Mouse (Mus musculus): Measurements from ENCODE around the gene Fbxo34. TPM values are rescaled to one million over a fixed set of nuclear protein-coding genes. Genes with fewer than 3 reads are reported as not detected.

Gene Fbxo34
- polyA plus RNA-seq, 1 experiment from 2014 or later, result 22.9 TPM

DNA sequence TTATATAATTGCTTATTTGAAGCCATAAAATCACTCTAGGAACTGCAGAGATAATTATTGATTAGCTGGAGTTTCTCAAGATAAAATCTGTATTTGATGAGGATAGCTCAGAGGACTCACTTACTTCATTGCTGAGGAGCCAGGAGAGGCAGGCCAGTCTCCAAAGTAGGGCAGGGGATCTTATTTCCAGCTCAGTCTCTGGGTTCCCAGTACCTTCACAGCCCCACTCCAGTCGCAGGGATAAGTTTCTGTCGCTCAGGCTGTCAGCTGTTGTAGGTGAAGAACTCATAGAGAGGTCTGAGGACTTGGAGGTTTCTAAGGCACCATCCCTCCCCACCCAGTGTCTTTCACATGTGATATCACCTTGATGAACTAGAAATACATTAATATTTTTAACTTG lies 27.5 kb downstream of the Fbxo34 start:
- H3K9ac ChIP-seq (ENCODE audit: low read length), result no peak overlapping the region
- no peaks in the 10 kb centered on the region for H3K36me3 ChIP-seq (ENCODE audit: control insufficient read depth, insufficient read depth, low read length)
- no peak overlapping the region for H3K4me2 ChIP-seq (ENCODE audit: low read depth, low read length, severe bottlenecking)
- H3K27ac ChIP-seq (ENCODE audit: low read depth, low read length), result no peak overlapping the region
- no peak for DNase-seq (ENCODE audit: low spot score)
- no peak overlapping the region for H3K4me3 ChIP-seq (ENCODE audit: low read depth, low read length)
- no peak for ATAC-seq (replicated peaks; ENCODE audit: low FRiP score)
- 78% methylated on average over 2 of the region's 2 CpGs for WGBS
- no peaks in the 10 kb centered on the region for H3K27me3 ChIP-seq (ENCODE audit: control insufficient read depth, insufficient read depth, low read length)
- H3K4me1 ChIP-seq (replicated peaks; ENCODE audit: control insufficient read depth, insufficient read depth, low read length), result peaks cover 3% of the 10 kb centered on the region; the same call in 1 of the 2 replicates
- no peaks in the 10 kb centered on the region for H3K9me3 ChIP-seq (ENCODE audit: control insufficient read depth, low read length)

DNA sequence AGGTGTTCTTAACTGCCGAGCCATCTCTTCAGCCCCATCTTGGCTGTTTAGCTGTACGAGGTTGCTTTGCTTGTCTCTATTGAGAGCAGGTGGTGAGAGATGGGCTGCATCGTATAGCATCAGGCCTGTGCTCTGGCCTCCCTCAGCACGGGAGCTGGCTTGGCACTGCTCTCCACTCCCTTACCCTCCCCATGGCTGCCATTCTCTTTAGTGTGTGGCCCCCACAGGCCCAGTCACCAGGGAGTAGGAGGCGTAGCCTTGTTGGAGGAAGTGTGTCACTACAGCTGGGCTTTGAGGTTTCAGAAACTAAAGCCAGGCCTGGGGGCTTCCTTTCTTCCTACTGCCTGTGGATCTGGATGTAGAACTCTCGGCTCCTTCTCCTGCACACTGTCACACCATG lies 32.0 kb downstream of the Fbxo34 start:
- Histone ChIP-seq H3K27ac (ENCODE audit: low read depth, low read length) (no peak overlapping the region), H3K9me3 (ENCODE audit: control insufficient read depth, low read length) (no peaks in the 10 kb centered on the region), H3K4me1 (replicated peaks; ENCODE audit: control insufficient read depth, insufficient read depth, low read length) (no peaks in the 10 kb centered on the region), H3K27me3 (ENCODE audit: control insufficient read depth, insufficient read depth, low read length) (no peaks in the 10 kb centered on the region), H3K4me3 (ENCODE audit: low read depth, low read length) (no peak overlapping the region), H3K9ac (ENCODE audit: low read length) (no peak overlapping the region), H3K4me2 (ENCODE audit: low read depth, low read length, severe bottlenecking) (no peak overlapping the region), H3K36me3 (ENCODE audit: control insufficient read depth, insufficient read depth, low read length) (no peaks in the 10 kb centered on the region)
- 88% methylated on average over 6 of the region's 6 CpGs for whole genome bisulfite sequencing
- DNase-seq (ENCODE audit: low spot score) (no peak), ATAC-seq (replicated peaks; ENCODE audit: low FRiP score) (no peak)

DNA sequence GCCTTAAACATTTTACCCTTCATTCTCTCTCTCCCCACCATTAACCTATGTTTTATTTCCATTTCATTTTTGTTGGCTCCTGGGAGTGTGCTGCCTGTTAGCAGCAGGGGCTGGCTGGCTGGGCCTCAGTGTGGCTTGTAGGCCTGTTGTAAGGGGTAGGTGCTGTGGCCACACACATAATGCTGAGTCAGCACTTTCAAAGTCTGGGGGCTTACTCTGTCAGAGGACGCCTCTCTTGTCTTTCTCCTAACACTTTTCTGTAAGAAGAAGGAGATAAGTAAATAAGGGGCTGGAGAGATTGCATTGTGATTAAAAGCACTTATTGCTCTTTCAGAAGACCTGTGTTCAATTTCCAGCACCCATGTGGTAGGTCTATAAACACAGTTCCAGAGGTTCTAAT lies 32.9 kb downstream of the Fbxo34 start:
- Histone ChIP-seq H3K9ac (ENCODE audit: low read length) (no peak overlapping the region), H3K27me3 (ENCODE audit: control insufficient read depth, insufficient read depth, low read length) (no peaks in the 10 kb centered on the region), H3K4me2 (ENCODE audit: low read depth, low read length, severe bottlenecking) (no peak overlapping the region), H3K27ac (ENCODE audit: low read depth, low read length) (no peak overlapping the region), H3K36me3 (ENCODE audit: control insufficient read depth, insufficient read depth, low read length) (no peaks in the 10 kb centered on the region), H3K9me3 (ENCODE audit: control insufficient read depth, low read length) (no peaks in the 10 kb centered on the region), H3K4me1 (replicated peaks; ENCODE audit: control insufficient read depth, insufficient read depth, low read length) (no peaks in the 10 kb centered on the region), H3K4me3 (ENCODE audit: low read depth, low read length) (no peak overlapping the region)
- 86% methylated on average over 1 of the region's 1 CpGs for WGBS
- DNase-seq (ENCODE audit: low spot score), result no peak
- ATAC-seq (replicated peaks; ENCODE audit: low FRiP score), result no peak

DNA sequence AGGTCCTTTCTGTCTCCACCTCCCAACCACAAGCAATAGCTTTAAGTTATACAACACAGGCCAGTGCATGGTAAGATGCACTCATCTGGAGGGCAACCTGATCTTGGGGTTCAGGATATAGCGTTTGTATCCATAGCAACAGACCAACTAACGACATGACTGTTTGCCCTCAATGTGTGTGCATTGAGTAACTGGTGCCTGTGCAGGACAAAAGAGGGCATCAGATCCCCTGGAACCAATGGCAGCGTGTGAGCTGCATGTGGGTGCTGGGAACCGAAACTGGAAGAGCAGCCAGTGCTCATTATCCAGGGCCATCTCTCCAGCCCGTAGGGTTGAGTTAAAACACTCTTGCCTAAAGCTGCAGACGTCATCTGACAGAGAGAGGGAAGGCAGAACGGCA lies 38.5 kb downstream of the Fbxo34 start:
- H3K27ac ChIP-seq (ENCODE audit: low read depth, low read length), result no peak overlapping the region
- H3K27me3 ChIP-seq (ENCODE audit: control insufficient read depth, insufficient read depth, low read length), result no peaks in the 10 kb centered on the region
- H3K4me1 ChIP-seq (replicated peaks; ENCODE audit: control insufficient read depth, insufficient read depth, low read length), result peaks cover 7% of the 10 kb centered on the region; the same call in 1 of the 2 replicates
- no peak overlapping the region for H3K4me3 ChIP-seq (ENCODE audit: low read depth, low read length)
- H3K9ac ChIP-seq (ENCODE audit: low read length), result no peak overlapping the region
- WGBS, result 43% methylated on average over 7 of the region's 7 CpGs
- ATAC-seq (replicated peaks; ENCODE audit: low FRiP score) (no peak), DNase-seq (ENCODE audit: low spot score) (no peak)
- no peak overlapping the region for H3K4me2 ChIP-seq (ENCODE audit: low read depth, low read length, severe bottlenecking)
- H3K9me3 ChIP-seq (ENCODE audit: control insufficient read depth, low read length), result no peaks in the 10 kb centered on the region
- H3K36me3 ChIP-seq (ENCODE audit: control insufficient read depth, insufficient read depth, low read length), result no peaks in the 10 kb centered on the region

DNA sequence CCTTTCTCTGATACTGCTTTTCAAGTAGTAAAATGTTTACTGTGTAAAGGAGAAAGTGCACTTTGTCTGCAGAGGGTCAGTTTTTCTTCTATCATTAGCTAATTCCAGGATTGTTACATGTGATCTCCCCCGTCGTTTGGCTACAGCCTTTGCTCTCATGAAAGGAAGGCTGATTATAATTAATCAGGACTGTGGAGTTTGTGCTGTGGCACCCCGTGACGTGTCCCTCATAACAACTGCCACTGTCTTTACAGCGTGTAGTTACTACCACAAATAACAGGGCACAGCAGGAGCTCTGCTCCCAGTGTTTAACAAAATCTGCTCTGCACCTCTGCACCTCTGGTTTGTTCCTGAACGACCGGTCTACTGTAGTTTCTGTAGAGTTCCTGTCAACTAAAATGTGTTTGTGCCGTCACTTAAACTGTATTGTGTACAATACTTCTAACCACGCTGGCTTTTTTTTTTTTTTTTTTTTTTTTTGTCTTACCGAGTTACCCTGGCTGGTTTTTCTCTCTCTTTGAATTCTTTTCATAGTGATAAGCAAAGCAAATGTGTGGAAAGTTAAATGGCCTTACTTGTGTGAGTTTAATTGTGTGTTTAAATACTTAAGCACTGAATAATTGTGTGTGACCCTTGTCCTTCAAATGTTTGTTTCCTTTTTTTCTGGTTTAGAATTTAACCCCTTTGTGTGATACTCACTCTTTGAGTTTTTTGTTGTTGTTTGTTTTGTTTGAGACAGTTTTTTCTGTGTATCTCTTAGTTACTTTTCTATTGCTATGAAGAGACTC lies 39.3 kb downstream of the Fbxo34 start:
- 29% methylated on average over 10 of the region's 10 CpGs for WGBS
- H3K4me1 ChIP-seq (replicated peaks; ENCODE audit: control insufficient read depth, insufficient read depth, low read length), result peaks cover 7% of the 10 kb centered on the region; the same call in 1 of the 2 replicates
- H3K4me2 ChIP-seq (ENCODE audit: low read depth, low read length, severe bottlenecking), result no peak overlapping the region
- no peak overlapping the region for H3K27ac ChIP-seq (ENCODE audit: low read depth, low read length)
- H3K9ac ChIP-seq (ENCODE audit: low read length), result no peak overlapping the region
- H3K36me3 ChIP-seq (ENCODE audit: control insufficient read depth, insufficient read depth, low read length), result no peaks in the 10 kb centered on the region
- no peak for ATAC-seq (replicated peaks; ENCODE audit: low FRiP score)
- no peak overlapping the region for H3K4me3 ChIP-seq (ENCODE audit: low read depth, low read length)
- H3K9me3 ChIP-seq (ENCODE audit: control insufficient read depth, low read length), result no peaks in the 10 kb centered on the region
- H3K27me3 ChIP-seq (ENCODE audit: control insufficient read depth, insufficient read depth, low read length), result no peaks in the 10 kb centered on the region
- DNase-seq (ENCODE audit: low spot score), result no peak

DNA sequence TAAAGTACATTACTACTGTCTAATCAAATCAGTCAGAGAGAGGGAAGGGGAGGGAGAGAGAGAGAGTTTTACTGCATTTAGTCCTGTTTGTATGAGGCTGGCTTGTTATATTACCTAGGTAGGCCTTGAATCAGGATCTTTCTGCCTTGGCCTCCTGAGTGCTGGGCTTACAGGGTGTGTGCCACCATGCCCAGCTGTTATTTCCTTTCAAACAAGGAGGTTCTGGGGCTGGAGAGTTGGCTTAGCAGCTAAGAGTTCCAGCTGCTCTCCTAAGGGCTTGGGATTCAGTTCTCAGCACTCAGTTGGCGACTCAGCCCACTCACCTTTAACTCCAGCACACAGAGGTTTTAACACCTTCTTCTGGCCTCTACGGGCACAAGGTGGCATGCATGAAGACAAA lies 40.5 kb downstream of the Fbxo34 start:
- H3K27me3 ChIP-seq (ENCODE audit: control insufficient read depth, insufficient read depth, low read length), result no peaks in the 10 kb centered on the region
- H3K36me3 ChIP-seq (ENCODE audit: control insufficient read depth, insufficient read depth, low read length), result no peaks in the 10 kb centered on the region
- H3K27ac ChIP-seq (ENCODE audit: low read depth, low read length), result no peak overlapping the region
- H3K9ac ChIP-seq (ENCODE audit: low read length), result no peak overlapping the region
- no peak for DNase-seq (ENCODE audit: low spot score)
- peaks cover 7% of the 10 kb centered on the region; the same call in 1 of the 2 replicates for H3K4me1 ChIP-seq (replicated peaks; ENCODE audit: control insufficient read depth, insufficient read depth, low read length)
- H3K4me3 ChIP-seq (ENCODE audit: low read depth, low read length), result no peak overlapping the region
- no peak for ATAC-seq (replicated peaks; ENCODE audit: low FRiP score)
- no peaks in the 10 kb centered on the region for H3K9me3 ChIP-seq (ENCODE audit: control insufficient read depth, low read length)
- no peak overlapping the region for H3K4me2 ChIP-seq (ENCODE audit: low read depth, low read length, severe bottlenecking)
- WGBS, result 87% methylated on average over 2 of the region's 2 CpGs

DNA sequence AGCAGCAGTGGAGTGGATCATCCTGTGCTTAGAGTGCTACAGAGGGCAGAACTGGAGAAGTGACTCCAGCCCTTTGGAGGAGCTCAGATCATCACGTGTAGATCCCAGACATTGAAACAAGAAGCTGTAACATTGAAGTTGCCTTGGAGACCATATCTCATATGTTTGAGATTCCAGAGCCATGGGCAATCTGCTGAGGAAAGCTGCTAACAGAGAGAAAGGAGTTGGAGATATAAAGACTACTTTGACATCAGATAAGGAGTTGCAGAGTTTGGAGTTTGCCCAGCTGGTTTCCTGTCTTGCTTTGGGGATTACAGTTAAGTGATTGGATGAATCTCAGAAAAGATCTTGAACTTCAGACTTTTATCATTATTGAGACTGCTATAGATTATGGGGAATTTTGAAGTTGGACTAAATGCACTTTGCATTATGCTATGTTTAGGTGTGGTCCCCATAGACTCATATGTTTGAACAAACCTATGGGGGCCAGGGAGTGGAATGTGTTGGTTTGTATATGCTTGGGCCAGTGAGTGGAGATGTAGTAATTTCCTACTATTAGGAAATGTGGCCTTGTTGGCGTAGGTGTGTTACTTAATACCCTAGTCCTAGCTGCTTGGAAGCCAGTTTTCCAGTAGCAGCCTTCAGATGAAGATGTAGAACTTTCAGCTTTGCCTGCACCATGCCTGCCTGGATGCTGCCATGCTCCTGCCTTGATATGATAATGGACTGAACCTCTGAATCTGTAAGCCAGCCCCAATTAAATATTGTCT lies 43.6 kb downstream of the Fbxo34 start:
- WGBS, result 91% methylated on average over 2 of the region's 2 CpGs
- H3K4me3 ChIP-seq (ENCODE audit: low read depth, low read length), result no peak overlapping the region
- H3K27me3 ChIP-seq (ENCODE audit: control insufficient read depth, insufficient read depth, low read length), result no peaks in the 10 kb centered on the region
- peaks cover 5% of the 10 kb centered on the region; the same call in 1 of the 2 replicates for H3K4me1 ChIP-seq (replicated peaks; ENCODE audit: control insufficient read depth, insufficient read depth, low read length)
- ATAC-seq (replicated peaks; ENCODE audit: low FRiP score) (no peak), DNase-seq (ENCODE audit: low spot score) (no peak)
- H3K4me2 ChIP-seq (ENCODE audit: low read depth, low read length, severe bottlenecking), result no peak overlapping the region
- H3K9me3 ChIP-seq (ENCODE audit: control insufficient read depth, low read length), result no peaks in the 10 kb centered on the region
- no peak overlapping the region for H3K9ac ChIP-seq (ENCODE audit: low read length)
- H3K36me3 ChIP-seq (ENCODE audit: control insufficient read depth, insufficient read depth, low read length), result no peaks in the 10 kb centered on the region
- no peak overlapping the region for H3K27ac ChIP-seq (ENCODE audit: low read depth, low read length)

DNA sequence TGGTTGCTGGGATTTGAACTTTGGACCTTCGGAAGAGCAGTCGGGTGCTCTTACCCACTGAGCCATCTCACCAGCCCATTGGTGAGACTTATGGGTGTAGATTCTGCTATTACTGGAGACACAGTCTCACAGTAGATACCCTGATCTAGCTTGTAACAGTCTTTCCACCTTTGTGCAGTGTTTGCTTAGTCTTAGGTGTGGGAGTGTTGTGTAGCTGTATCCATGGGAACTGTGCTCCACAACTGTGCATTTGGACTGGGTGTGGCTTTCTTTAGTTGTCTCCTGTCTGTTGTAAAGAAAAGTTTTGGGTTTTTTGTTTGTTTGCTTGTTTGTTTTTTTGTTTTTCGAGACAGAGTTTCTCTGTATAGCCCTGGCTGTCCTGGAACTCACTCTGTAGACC lies 45.7 kb downstream of the Fbxo34 start:
- WGBS, result 97% methylated on average over 3 of the region's 3 CpGs
- ATAC-seq (replicated peaks; ENCODE audit: low FRiP score), result no peak

More for the DNA sequence above, 45.7 kb downstream of the Fbxo34 start:
- H3K4me2 ChIP-seq (ENCODE audit: low read depth, low read length, severe bottlenecking), result no peak overlapping the region
- H3K4me1 ChIP-seq (replicated peaks; ENCODE audit: control insufficient read depth, insufficient read depth, low read length), result no peaks in the 10 kb centered on the region
- no peaks in the 10 kb centered on the region for H3K36me3 ChIP-seq (ENCODE audit: control insufficient read depth, insufficient read depth, low read length)
- H3K9ac ChIP-seq (ENCODE audit: low read length), result no peak overlapping the region
- H3K9me3 ChIP-seq (ENCODE audit: control insufficient read depth, low read length), result no peaks in the 10 kb centered on the region
- H3K4me3 ChIP-seq (ENCODE audit: low read depth, low read length), result no peak overlapping the region
- no peak overlapping the region for H3K27ac ChIP-seq (ENCODE audit: low read depth, low read length)
- DNase-seq (ENCODE audit: low spot score), result no peak
- no peaks in the 10 kb centered on the region for H3K27me3 ChIP-seq (ENCODE audit: control insufficient read depth, insufficient read depth, low read length)

Data from forebrain, embryonic 11.5 days (tissue).